Mouse (Mus musculus): Measurements from ENCODE around the gene Parp11.

The Parp11 gene

DNA sequence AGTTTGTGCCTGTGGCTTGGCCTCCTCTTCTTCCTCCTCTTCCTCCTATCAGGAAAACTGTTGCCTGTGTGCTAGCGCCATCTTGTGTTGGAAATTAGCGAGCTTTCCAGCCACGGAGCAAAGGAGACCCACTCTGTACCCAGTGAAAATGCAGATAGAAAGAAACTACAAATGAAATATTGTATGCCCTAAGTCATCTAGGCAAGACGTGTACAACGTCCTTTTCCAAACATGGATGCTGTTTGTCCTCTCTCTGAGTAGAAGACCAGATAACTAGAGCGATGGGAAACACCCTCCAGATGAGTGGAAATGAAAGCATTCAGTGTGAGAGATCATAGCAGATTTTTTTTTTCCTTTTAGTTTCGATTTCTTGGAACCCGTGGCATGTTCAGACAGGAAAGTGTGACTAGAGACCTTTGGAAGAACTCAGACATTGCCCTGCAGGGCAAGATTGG is at the start of gene Parp11:
Gene Parp11, plus strand, starts transcription at position 405 of the 455 bp plus-strand sequence.
- peak in 1 of 2 experiments; percentile 81 for DNase-seq (ENCODE audit: low spot score in 2 of 2)

DNA sequence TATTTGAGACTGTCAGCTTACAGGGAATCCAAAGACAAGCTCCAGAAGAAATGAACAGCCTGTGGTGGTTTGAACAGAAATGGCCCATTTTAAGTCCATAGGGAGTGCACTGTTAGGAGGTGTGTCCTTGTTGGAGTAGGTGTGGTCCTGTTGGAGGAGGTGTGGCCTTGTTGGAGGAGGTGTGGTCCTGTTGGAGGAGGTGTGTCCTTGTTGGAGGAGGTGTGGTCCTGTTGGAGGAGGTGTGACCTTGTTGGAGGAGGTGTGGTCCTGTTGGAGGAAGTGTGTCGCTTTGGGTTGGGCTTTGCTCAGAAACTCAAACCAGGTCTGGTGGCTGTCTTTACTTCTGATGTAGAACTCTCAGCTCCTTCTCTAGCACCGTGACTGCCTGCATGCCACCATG is 48.6 kb upstream of the Parp11 start:
- DNase-seq (ENCODE audit: low spot score in 2 of 2), result no peak

DNA sequence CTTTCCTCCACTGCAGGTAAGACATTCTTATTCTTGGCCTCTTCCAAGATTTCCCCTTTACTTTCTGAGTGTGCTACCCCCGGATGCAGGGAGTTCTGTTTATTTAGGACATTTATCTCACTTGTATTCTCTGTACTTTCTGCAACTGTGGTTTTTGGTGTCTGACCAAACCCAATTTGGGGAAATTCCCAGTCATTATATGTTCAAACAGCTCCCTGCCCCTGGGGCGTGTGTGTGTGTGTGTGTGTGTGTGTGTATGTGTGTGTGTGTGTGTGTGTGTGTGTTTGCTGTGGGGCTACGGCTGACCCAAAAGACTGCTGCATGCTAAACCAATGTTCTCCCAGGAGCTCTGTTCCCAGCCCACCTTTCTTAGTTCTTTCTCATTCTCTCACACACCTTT is 45.2 kb upstream of the Parp11 start:
- DNase-seq (ENCODE audit: low spot score in 2 of 2), result no peak

DNA sequence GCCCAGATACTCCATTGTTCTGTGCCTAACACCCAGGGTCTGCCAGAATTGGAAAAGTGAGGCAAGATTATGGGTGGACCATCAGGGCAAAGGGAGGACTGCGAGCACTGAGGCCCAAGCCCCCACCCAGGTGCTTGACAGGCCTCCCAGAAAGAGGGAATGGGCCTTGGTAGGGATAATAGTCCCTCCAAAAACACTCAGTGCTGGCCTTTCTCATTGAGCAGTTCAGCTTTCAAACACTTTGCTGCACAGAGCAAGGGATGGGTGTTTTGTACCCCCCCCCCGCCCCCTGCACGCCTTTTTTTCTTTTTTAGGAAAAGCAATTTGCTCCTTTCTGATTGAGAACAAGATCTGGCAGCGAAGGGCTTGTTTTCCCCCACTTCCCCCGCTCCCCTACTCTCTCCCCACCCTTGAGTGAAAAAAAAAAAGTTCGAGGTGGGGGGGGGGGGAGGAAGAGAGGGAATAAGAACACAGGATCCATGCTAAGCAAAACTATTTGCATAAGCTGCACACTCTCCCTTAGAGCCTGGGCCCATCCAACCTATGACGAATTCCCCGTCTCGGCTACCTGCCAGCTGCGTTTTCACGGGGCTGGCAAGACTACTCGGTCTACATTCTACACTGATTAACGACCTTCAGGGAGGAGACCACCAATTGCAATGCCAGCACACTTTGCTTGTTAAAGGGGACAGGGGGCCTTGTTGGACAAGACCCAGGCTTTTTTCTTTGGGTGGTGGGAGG is 42.4 kb upstream of the Parp11 start:
- DNase-seq (ENCODE audit: low spot score in 2 of 2), result peak in 1 of 2 experiments; percentile 22

DNA sequence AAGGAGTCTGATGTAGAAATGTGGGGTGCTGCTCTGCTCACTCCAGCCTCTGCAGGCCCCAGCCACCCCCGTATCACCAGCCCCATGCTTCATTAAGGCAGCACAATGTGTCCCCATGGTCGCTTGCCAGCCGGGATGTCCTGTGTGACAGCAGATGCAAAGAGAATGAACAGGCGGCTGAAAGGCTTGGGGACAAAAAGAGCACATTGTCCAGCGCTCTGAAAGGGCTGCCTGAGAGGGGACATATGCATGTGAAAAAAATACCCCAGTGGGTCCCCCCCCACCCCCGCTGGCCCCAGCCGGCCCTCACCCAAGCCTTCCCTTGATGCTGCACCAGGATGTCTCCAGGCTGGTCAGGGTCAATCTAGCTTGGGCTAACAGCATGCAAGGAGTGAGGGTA is 41.0 kb upstream of the Parp11 start:
- peak in 1 of 2 experiments; percentile 17 for DNase-seq (ENCODE audit: low spot score in 2 of 2)

DNA sequence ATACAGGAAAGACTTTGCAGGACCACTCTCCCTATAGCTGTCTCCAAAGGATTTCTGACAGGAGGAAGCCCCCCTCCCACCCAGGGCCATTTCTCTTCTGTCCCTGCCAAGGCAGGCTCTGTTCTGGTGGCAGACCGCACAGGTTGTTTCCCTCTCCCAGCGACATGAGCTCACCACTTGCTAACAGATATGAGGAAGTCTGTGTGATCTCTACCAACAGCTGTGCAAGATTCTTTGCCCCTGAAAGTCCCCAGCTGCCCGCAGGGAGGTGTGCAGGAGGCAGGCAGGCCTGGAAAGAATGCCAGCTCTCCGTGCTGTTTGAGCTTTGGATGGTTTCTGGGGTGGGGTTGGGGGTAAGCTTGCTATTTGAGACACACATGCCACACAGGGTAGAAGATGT is 38.9 kb upstream of the Parp11 start:
- DNase-seq (ENCODE audit: low spot score in 2 of 2), result no peak

DNA sequence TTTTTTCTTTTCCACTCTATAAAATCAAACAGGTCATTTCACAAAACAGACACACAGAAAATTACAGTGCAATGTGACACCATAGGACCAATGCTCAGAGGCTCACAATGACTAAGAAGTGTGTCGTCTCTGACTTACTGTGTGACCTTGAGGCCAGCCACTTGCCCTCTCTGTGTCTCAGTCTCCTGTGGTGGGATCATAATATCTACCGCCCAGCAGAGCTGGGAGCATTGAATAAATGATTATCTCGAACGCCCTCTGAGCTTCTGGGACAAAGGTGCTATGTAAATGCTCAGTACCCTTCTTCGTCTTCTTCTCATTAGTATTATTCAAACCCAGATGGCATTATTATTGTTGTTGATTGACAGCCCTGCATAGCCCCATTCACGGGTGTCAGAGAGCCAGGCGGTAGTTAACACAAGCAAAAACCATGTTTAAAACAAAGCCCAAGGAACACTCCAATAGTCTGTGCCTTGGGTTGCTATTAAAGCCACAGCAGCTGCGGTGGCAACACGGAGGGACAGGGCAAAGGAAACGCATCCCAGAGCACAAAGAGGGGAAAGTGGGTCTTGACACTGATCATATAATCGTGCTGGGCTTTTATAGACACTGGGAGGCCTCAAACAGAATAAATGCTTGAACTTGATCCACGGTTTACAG is 29.0 kb upstream of the Parp11 start:
- DNase-seq (ENCODE audit: low spot score in 2 of 2), result no peak

DNA sequence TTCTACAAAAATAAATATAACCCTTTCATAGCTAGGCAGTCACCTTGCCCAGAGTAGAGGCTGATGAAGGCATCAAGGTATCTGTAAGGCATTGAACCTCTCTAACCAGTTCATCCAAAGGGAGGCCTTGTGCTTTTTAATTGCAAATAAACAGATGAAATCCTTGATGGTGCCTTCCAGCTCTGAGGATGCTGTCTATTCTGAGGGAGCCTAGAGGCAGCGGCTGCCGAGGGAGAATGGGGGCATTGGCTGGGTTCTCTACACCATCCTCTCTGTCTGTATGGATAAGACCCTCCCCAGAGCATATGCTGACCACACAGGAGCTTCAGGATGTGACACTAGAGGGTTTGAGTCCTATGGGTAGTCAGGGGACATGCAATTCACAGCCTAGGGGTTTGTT is 28.3 kb upstream of the Parp11 start:
- DNase-seq (ENCODE audit: low spot score in 2 of 2), result no peak

DNA sequence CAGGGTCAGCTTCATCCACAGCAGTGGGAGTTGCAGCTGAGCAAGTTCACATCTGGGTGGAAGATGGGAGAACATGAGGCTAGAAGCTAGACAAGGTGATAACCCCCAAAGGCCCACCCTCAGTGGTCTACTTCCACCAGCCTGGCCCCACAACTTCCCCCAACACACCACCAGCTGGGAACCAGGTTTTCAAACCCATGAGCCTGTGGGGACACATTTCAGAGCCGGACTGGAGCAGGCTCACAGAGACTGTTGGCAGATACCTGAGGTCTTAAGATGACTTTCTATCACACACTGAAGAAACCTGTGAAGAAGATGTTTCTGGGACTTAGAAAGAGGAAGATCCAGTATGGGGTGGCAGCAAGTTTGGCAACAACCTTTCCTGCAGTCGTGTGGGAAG is 26.5 kb upstream of the Parp11 start:
- DNase-seq (ENCODE audit: low spot score in 2 of 2), result no peak

DNA sequence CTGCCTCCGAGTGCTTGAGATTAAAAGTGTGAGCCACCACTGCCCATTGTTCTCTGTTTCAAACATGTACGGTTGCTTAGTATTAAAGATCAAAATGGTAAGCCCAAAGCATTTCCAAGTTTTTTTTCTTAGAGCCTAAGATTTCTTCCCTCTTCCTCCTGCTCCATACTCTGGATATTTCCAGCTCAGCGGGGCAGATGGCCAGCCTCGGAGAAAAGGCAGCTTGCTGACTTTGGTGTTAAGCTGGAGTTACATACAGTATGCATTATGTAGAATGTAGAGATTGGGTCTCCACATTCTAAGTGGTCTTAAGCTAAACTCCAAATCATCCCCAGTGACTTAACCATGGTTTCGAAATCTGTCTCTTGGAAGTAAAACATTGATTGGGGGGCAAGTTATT is 21.5 kb upstream of the Parp11 start:
- DNase-seq (ENCODE audit: low spot score in 2 of 2), result no peak

DNA sequence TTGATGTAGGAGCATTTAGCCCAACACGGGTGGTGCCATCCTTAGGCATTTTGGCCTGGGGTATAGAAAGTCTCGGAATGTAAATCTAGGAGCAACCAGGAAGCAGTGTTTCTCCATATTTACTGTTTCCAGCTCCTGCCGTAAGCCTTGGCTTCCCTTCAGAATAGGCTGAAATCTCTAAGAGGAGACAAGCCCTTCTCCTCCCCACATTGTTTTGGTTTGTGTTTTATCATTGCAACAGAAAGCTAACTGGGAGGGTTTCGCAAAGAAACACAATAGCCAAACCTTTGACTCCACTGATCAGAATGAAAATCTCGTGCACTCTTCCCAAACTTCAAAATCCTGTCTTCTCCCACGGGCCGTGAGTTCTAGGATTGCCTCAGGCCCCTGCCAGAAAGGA is 15.9 kb upstream of the Parp11 start:
- DNase-seq (ENCODE audit: low spot score in 2 of 2), result no peak

DNA sequence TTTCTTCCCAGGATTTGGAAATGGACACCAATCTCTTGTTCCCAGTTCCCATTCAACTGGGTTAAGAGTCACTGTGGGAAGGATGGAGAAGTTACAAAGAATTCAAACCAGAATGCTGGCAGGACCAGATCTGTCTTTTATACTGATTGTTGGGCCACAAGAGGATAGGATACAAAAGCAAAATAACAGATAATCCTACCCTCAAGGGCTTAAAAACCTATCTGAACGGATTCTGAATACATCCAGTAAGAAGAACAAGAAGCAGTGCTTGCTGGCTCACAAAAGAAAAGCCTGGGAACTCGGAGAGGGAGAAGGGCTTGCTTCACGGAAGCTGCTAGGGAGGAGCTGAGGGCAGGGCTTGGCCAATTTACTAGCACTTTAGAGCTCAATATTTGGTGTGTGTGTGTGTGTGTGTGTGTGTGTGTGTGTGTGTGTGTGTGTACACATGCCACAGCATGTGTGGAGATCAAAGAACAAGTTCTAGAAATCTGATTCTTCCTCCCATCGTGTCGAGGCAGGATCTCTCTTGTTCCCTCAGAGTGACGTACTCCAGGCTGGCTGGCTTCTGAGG is 15.4 kb upstream of the Parp11 start:
- no peak for DNase-seq (ENCODE audit: low spot score in 2 of 2)

DNA sequence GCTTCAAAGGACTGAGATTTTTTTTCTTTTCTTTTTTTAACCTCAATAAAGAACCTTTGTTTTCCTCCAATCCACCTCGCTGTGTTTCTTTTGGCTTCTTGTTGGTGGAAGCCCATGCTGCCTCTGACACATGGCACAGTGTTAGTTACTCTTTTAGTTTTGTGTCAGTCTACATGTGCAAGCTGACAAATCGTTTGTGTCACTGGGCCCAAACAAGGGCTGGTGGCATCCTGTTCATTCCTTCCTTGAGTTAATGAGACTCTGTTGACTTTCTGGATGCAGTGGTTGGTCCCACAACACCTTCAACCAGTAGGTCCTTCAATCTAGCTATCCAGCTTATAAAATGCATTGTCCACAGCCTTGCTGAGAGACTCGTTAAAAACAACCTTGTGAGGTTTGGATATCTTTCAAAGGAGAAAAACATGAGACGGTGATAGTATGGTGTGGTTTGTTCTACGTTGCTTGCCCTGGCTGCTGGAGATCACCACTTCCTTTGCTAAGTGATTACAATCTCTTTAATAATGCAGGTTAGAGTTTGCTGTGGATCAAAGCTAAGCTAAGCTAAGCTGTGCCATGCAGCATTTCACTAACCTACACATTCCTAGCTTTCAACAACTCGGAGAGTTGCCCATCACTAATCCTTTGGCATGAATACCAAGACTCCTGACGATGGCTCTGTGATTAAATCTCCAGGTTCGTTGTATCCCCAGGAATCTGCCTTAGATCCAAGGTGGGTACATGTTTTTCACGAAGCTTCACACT is 12.6 kb upstream of the Parp11 start:
- no peak for DNase-seq (ENCODE audit: low spot score in 2 of 2)

DNA sequence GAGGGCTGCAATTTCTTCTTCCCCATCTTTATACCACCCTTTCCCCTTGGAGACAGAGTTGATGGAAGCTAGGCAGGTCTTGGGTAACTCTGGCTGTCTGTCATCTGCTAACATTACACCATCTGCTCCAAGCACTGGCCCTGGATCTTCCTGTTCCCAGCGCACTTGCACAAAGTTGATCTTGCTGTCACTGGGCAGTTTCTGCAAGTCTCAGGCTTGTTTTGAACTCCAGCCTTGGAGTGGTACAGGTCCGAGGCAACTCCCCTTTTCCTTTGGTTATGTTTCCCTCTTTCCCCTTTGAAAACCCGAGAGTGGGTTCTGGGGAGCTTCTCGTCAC is 12.0 kb upstream of the Parp11 start:
- no peak for DNase-seq (ENCODE audit: low spot score in 2 of 2)

DNA sequence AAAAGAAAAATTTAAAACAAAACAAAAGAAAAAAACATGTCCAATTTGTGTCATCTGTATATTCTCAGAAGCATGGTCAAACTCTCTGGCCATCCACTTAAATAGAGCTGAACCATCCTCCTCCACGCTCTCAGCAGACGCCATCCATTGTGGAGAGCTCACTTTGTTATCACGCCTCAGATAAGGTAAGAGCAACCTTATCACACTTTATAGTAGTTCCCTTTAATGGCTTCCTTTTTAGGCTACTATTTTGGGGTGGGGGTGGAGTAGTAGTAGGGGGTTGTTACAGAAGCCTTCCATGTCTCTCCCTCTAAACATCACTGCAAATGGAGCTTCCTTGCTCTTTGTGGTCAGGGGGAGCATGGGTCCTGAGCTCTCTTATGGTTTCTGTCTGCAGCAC is 7.6 kb upstream of the Parp11 start:
- no peak for DNase-seq (ENCODE audit: low spot score in 2 of 2)

DNA sequence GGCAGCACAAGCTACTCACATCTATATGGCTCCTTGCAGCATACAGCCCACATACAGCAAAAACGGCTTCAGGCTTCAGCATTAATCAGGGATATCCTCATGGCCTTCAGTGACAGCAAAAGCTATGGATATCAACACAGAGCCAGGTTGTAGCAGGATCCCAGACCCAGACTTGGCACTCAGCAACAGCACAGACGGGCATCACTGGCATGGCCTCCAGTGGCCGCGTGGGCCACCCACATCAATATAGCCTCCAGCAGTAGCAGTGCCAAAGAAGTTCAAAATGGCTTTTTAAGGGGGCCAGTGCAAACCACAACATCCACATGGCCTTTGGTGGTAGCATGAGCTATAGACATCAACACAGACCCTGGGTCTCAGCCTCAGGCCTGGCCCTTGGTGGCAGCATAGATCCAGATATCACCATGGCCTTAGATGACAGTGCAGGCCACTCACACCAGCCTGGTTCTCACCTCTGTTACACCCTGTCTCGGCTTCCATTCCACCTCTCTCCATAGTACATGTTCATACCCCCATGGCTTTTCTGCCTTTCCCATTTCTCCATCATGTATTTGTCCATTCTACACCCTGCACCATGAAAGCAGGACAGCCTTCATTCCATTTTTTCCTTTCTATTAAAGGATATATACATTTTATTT is 7.0 kb upstream of the Parp11 start:
- DNase-seq (ENCODE audit: low spot score in 2 of 2), result no peak

DNA sequence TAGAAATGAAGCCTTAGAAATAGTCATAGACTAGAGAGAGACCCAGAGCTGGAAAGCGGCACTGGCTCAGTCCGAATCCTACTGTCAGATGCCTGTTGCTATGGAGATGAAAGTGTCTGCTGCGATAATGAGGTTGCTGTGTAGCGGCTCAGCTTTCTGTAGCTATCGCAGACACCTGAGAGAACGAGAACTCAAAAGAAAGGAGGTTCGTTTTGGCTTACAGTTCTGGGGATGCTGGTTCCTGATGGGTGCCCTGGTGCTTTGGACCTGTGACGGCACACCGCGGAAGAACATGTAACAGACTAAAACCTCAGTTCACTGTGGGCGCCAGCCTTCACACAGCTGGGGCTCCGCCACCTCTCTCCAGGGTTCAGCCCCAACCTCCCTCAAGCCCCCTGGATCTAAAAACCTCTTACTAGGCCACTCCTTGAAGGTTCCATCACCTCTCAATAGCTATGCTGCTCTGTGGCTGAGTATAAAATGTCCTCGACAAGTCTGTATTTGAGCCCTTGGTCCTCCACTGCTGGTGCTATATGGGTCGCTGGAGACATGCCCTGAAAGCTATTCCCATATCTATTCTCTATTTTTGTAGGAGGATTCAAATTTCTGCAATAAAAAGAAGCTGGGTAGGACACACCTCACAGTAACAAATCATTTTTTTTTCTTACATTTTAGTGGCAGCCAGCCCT is 6.1 kb upstream of the Parp11 start:
- DNase-seq (ENCODE audit: low spot score in 2 of 2), result peak in 1 of 2 experiments; percentile 42

DNA sequence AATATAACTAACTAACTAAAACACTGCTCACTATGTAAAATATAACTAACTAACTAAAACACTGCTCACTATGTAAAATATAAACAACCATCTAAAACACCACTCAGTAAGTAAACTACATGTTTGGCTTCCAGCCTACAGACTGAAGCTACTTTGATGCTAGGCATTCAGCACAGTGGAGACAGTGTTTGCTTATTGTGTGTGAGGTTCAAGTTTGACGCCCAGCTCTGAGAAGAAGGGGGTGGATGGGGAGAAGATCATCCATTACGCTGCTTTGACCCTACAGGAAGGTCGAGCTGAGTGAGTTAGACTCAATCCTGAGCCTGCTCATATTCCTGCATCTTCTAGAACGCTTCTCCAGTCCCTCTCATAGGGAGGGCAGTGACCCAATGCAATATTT is 4.1 kb upstream of the Parp11 start:
- no peak for DNase-seq (ENCODE audit: low spot score in 2 of 2)

DNA sequence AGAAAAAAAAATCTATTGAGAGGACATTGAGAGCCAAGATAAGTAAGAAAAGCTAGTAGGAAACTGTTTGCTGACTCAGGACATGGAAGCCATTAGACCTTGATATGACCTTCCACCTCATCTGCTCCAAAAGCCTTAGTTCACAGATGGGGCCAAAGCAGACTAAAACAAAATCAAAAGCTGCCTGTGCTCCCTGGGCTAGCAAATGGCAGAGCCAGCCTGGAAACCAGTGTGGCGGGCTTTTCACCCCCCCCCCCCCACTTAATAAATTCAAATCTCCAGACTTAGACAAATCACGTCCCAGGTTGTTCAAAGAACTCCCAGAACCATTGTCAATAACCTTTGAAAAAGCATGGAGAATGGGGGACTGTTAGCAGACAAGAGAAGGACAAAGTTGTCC is 2.7 kb upstream of the Parp11 start:
- no peak for DNase-seq (ENCODE audit: low spot score in 2 of 2)

DNA sequence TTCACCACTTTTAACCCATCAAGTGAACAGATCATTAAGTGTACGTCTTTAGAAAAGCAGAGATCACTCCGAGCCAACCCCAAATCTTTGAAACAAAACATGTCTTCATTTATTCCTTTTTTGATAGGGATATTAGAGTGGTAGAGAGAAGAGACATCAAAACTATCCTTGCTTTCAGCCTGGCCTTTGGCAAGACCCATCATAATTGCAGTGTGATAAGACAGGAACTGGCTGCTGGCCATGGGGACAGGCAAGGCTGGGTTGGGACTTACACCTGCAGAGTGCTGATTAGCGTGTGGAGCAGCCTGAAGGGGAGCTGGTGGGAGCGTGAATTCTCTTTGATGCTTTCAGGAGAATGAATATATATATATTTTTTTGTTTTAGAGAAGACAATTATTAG is 2.2 kb upstream of the Parp11 start:
- DNase-seq (ENCODE audit: low spot score in 2 of 2), result no peak

DNA sequence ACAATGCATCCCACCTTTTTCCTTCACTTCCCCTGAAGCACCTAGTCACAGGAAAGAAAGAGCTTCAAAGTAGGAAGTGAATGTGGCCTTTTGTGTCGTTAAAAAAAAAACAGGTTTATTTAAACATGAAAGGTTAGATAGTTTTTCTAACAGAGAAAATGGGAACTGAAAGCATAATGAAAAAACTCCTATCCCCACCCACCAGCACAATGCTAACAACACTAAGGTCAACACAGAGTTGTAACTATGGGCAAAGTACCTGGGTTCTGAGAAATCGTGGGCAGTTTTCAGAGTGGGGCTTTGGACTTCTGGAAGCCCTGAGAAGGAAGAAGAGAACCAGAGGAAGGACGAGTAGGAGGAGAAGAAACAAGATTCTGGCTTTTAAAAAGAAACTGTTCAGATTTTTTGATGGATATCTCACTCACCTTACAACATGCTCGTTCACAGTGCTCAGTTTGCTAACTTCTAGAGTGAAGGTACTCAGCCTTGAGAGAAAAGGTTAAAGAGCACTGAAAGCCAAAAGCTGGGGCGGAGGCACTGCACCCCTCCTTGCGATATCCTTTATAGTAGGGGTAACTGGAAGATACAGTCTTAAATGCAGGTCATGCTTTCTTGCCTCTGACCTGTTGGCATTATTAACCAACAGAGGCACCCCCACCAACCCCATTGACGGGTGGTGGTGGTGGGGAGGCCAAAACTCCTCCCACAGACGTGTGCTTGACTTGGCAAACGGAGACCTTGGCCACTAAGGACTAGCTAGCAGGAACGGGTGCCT is 1.2 kb downstream of the Parp11 start:
- no peak for DNase-seq (ENCODE audit: low spot score in 2 of 2)
